Mouse (Mus musculus) splenic B cell, adult 2 months (primary cell): ENCODE results near the gene Ncoa4.
"Not testable (repeated sequence)": the region's sequence is repeated elsewhere in the genome, so short reads cannot be mapped to it uniquely, and the experiment has no call there.

Experiments used
- DNase-seq: peaks from one replicate; pipeline ENCODE4 v3.0.0-alpha.2; 2011; ENCODE audit warnings: low read depth, low spot score
- H3K27me3 ChIP-seq: 2 replicates; pipeline ENCODE4 v1.6.1; 2012; ENCODE audit warnings: mild to moderate bottlenecking, low read length, moderate library complexity, mixed read lengths; ENCODE audit not compliant: control insufficient read depth, poor library complexity, insufficient read depth, severe bottlenecking
- H3K36me3 ChIP-seq: 2 replicates; pipeline ENCODE4 v1.6.1; 2012; ENCODE audit warnings: mild to moderate bottlenecking, low read length, moderate library complexity, mixed read lengths; ENCODE audit not compliant: control insufficient read depth, poor library complexity, insufficient read depth, severe bottlenecking

The Ncoa4 gene

DNA sequence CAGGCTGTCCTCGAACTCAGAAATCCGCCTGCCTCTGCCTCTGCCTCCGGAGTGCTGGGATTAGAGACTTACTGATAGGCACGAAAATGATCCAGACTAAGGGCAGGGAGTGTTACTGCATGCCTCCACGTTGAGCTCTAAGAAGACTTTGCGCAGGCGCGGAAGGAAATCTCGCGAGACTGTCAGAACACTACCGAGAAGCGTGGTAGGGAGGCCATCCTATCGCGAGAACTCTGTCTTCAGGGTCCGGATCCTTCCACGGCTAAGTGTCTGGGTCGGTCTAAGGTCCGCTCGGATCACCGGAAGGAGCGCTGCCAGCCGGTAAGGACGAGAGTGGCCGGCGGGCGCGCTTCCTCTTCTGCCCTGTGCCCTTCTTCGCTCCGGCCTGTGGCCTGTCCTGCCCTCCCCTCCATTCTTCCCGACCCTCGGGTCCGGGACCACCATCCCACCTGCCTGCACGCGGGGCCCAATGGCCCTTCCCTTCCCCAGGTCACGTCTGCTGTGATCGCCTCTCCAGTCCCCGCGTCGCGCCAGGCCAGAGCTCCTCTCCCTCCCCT is at the start of gene Ncoa4:
Gene Ncoa4 (plus strand): TSS at position 176 of the 557 bp plus-strand sequence.
- no peaks in the 10 kb centered on the region for H3K36me3 ChIP-seq
- peak; percentile 99 for DNase-seq
- no peaks in the 10 kb centered on the region for H3K27me3 ChIP-seq

DNA sequence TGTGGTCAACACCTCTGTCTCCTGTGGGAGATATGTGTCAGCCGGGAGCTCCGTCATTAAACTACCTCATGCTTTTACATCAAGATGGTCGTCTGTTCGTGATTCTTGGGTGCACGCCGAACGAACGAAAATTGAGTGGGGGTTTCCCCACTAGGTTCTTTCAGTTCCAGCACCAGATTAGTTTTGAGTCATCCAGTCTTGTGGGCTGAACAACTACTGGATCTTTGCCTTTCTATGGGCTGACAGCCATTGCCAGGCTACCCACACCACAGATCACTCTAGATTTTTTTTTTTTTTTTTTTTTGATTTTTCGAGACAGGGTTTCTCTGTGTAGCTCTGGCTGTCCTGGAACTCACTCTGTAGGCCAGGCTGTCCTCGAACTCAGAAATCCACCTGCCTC is 47.5 kb upstream of the Ncoa4 start:
- DNase-seq, H3K36me3 ChIP-seq, H3K27me3 ChIP-seq: not testable (repeated sequence)

- no peaks in the 10 kb centered on the region for H3K27me3 ChIP-seq
- no peaks in the 10 kb centered on the region for H3K36me3 ChIP-seq
- DNase-seq: no peak
Observed at GRCm38 (mm10) chr14:32120940-32121919, 38.4 kb upstream of the Ncoa4 start.

DNA sequence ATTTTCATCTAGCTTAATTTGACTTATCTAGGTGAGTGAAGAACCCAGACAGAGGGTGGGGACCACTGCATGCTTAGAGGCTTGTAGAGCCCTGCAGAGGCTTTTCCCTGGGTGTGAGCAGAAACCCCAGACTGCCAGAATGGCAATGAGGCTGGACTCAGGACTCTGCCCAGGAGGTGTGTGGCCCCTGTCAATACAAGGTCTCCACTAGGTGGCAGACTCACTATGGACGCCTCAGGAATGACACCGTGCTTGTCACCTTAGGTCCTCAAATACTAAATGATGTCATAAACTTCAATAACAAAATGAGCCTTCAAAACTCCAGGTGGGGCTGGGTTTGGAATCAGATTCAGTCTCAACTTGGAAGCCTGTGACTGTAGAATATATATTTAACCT is 37.7 kb upstream of the Ncoa4 start:
- Histone ChIP-seq H3K27me3 (no peaks in the 10 kb centered on the region), H3K36me3 (no peaks in the 10 kb centered on the region)
- DNase-seq: peak; percentile 68

DNA sequence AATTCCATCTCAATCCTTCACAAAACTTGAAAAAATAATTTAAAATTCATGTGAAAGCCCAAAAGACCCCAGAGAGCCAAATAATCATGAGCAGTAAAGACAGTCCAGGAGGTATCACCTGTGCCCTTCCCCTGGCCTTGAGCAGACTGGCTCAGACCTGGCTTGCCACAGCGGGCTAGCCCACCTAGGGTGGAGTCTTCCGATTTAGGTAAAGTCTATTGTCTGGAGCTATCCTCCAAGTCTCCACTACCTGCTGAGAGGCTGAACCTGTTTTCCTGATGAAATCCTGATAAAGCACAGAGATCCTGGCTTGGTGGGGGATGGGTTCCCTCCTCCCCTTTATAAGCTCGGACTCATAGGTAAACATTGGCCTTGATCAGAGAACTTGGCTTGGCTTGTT is 35.4 kb upstream of the Ncoa4 start:
- H3K27me3 ChIP-seq: no peaks in the 10 kb centered on the region
- DNase-seq: no peak
- H3K36me3 ChIP-seq: no peaks in the 10 kb centered on the region

- not testable (repeated sequence) for DNase-seq, H3K27me3 ChIP-seq, H3K36me3 ChIP-seq
Observed at GRCm38 (mm10) chr14:32125256-32125655, 34.4 kb upstream of the Ncoa4 start.

GRCm38 (mm10) chr14:32128409-32128808 is 31.3 kb upstream of the Ncoa4 start:
- H3K27me3 ChIP-seq: no peaks in the 10 kb centered on the region
- no peaks in the 10 kb centered on the region for H3K36me3 ChIP-seq
- peak; percentile 6 for DNase-seq

- no peak for DNase-seq
- Histone ChIP-seq H3K27me3 (no peaks in the 10 kb centered on the region), H3K36me3 (no peaks in the 10 kb centered on the region)
Observed at GRCm38 (mm10) chr14:32131836-32132235, 27.8 kb upstream of the Ncoa4 start.

- no peak for DNase-seq
- Histone ChIP-seq H3K27me3 (no peaks in the 10 kb centered on the region), H3K36me3 (no peaks in the 10 kb centered on the region)
Observed at GRCm38 (mm10) chr14:32134293-32134692, 25.4 kb upstream of the Ncoa4 start.

GRCm38 (mm10) chr14:32136467-32136866 is 23.2 kb upstream of the Ncoa4 start:
- H3K27me3 ChIP-seq, DNase-seq, H3K36me3 ChIP-seq: not testable (repeated sequence)

GRCm38 (mm10) chr14:32140359-32140965 is 19.2 kb upstream of the Ncoa4 start:
- no peaks in the 10 kb centered on the region for H3K27me3 ChIP-seq
- no peak for DNase-seq
- H3K36me3 ChIP-seq: no peaks in the 10 kb centered on the region

DNA sequence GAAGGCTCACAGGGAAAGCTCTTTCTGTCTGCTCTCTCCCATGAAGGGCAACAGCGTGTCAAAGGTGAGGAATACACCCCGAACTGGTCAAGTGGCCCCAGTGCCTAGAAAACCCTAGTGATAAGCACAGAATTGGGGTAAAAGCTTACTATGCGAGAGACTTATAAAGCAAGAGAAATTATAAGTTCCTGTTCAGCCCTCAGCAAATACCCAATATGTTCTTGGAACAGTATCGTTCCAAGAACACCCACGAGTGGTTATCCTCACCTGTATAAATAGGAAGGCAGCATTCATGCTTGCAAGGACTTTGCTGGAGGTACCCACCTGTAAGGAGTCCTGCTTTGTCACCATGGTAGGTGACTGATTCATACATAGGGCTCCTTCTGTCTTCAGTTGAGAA is 17.9 kb upstream of the Ncoa4 start, which contains the start of gene Msmb:
Gene Msmb (plus strand): TSS at position 301 of the 400 bp plus-strand sequence.
- no peak for DNase-seq
- Histone ChIP-seq H3K36me3 (no peaks in the 10 kb centered on the region), H3K27me3 (no peaks in the 10 kb centered on the region)

- Histone ChIP-seq H3K36me3 (no peaks in the 10 kb centered on the region), H3K27me3 (no peaks in the 10 kb centered on the region)
- DNase-seq: no peak
Observed at GRCm38 (mm10) chr14:32144734-32145133, 14.9 kb upstream of the Ncoa4 start.

DNA sequence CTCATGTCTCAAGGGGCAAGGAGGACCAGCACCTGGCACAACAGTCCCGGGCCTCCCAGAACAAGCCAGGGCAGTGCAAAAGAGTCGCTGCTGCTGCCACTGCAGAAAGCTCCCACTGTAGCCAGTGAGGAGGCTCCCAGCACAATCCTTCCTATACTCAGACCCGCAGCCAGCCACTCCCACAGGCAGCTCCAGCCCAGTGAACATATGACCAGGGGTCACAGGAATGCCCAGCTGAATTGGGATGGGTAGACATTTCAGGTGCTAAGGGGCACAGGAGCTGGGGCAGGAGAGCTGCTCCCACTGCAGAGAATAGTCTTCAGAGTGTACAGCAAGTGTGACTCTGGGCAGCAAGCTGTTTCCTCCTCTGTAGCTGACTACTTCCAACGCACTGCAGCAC is 14.3 kb upstream of the Ncoa4 start:
- no peaks in the 10 kb centered on the region for H3K27me3 ChIP-seq
- DNase-seq: no peak
- H3K36me3 ChIP-seq: no peaks in the 10 kb centered on the region
